Mouse (Mus musculus): ENCODE results near the gene A230072I06Rik.

- TF ChIP-seq POLR2A (IDR thresholded peaks at IDR 0.05; ENCODE audit: control insufficient read depth, extremely low read depth, insufficient read depth, low read length, poor library complexity) (no peak), CTCF (IDR thresholded peaks at IDR 0.05; ENCODE audit: borderline replicate concordance, control insufficient read depth, extremely low read depth, insufficient read depth, low read length, poor library complexity) (no peak)
These were observed 18.7 kb upstream of the A230072I06Rik start for GRCm38 (mm10) chr8:12259890-12260289.

Measured in thymus, adult 2 months (tissue).